Mouse (Mus musculus) embryonic facial prominence, embryonic 13.5 days (tissue): Measurements from ENCODE around the gene Fgfr2. TPM values are rescaled to one million over a fixed set of nuclear protein-coding genes. Genes with fewer than 3 reads are reported as not detected.

Experiments
- ATAC-seq: fragments of 200-750 bp; cut with Nextera tagmentation; 2 replicates; pipeline ENCODE4 v1.8.0; 2017; ENCODE audit warnings: low read depth; ENCODE audit not compliant: insufficient number of reproducible peaks, insufficient read depth, low FRiP score, low TSS enrichment
- H3K27ac ChIP-seq: fragments of 300-500 bp; sonication (generic); 2 replicates; pipeline ENCODE4 v1.5.1; 2015; ENCODE audit warnings: moderate library complexity, mild to moderate bottlenecking, inconsistent platforms
- H3K27me3 ChIP-seq: fragments of 300-500 bp; sonication (generic); 2 replicates; pipeline ENCODE4 v1.6.1; 2015; ENCODE audit warnings: mild to moderate bottlenecking, inconsistent platforms
- H3K36me3 ChIP-seq: fragments of 300-500 bp; sonication (generic); 2 replicates; pipeline ENCODE4 v1.6.1; 2015; ENCODE audit warnings: mild to moderate bottlenecking, inconsistent platforms
- H3K4me1 ChIP-seq: fragments of 300-500 bp; sonication (generic); 2 replicates; pipeline ENCODE4 v1.6.1; 2015; ENCODE audit warnings: inconsistent platforms
- H3K4me2 ChIP-seq: fragments of 300-500 bp; sonication (generic); 2 replicates; pipeline ENCODE4 v1.6.1; 2015; ENCODE audit warnings: moderate library complexity, mild to moderate bottlenecking, inconsistent platforms
- H3K4me3 ChIP-seq: fragments of 300-500 bp; sonication (generic); 2 replicates; pipeline ENCODE4 v1.5.1; 2015; ENCODE audit warnings: mild to moderate bottlenecking, inconsistent platforms
- H3K9ac ChIP-seq: fragments of 300-500 bp; sonication (generic); 2 replicates; pipeline ENCODE4 v1.6.1; 2015; ENCODE audit warnings: mild to moderate bottlenecking, inconsistent platforms
- H3K9me3 ChIP-seq: fragments of 300-500 bp; sonication (generic); 2 replicates; pipeline ENCODE4 v1.6.1; 2016; ENCODE audit warnings: inconsistent platforms
- WGBS: fragments of 180-500 bp; shearing (Covaris S2); methylation state at CpG from one replicate; pipeline ENCODE4 v1.1.7; 2015; ENCODE audit warnings: mixed read lengths; 5-methylcytosine and 5-hydroxymethylcytosine counted together
- polyA plus RNA-seq: library from polyadenylated mRNA; unstranded; fragments of >200 nt; fragmentation: Nextera tagmentation; extraction: Ambion mirVana; gene quantifications from 2 replicates; pipeline ENCODE4 v1.2.1, GENCODE M21; 2015

Fgfr2 gene
- polyA plus RNA-seq, 1 experiment from 2014 or later: 174 TPM

DNA sequence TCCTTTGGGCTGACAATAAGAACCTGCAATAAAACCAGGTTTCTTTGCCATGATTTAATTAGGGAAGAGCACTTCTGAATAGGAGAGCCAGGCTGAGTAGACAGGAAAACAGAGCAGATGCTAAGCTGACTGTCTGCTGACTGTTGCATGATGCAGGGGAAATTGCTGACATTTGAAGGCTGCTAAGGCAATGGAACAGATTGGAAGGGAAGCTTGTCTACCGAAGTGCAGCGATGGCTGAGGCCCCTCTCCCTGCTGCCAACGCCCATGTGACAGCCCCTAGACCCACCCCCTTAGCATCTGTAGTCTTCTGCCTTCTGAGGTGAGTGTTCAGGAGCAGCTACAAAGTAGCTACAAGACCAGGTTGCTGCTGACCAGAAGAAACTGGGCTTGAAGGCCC, 2397.0 kb downstream of the Fgfr2 start:
- Histone ChIP-seq H3K4me3 (no peak overlapping the region), H3K9me3 (no peaks in the 10 kb centered on the region), H3K4me1 (peaks cover 13% of the 10 kb centered on the region), H3K9ac (no peak overlapping the region), H3K27ac (no peak overlapping the region), H3K27me3 (no peaks in the 10 kb centered on the region), H3K4me2 (no peak overlapping the region), H3K36me3 (peaks cover 67% of the 10 kb centered on the region)
- ATAC-seq: no peak
- WGBS: 88% methylated on average over 3 of the region's 3 CpGs

DNA sequence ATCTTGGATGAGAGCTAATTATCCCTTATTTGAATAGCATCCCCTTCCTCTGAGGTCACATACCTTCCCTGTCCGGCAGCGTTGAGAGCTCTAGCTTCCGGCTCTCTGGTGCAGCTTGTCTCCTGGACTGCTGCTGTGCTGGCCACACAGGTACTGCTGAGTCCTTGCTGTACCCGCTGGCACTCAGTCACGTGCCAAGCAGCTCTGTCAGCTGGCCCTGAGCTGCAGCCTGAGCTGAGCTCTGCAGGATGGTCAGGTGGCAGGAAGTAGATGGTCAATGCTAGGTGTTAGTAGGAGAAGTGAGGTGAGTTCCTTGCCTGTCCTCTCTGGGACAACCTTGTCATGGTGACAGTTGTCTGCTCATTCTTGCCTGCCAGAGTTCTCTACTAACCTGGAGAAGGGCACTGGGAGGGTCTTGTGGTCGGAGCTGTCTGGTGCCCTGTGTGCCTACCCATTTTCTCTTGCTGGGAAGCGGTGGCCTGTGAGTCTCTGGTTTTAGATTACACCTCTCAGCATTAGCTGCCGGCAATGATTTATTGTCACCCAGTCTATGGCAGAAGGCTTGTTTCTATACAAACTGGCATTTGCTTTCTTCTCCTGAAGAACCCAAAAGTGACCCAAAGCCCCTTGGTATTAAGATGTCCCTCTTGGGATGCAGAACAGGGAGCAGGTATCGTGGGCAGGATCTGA, 2402.4 kb downstream of the Fgfr2 start:
- no peak for ATAC-seq
- H3K27me3 ChIP-seq: no peaks in the 10 kb centered on the region
- no peak overlapping the region for H3K9ac ChIP-seq
- WGBS: 59% methylated on average over 9 of the region's 9 CpGs
- H3K27ac ChIP-seq: peak overlapping the region; percentile 73; the same call in 1 of the 2 replicates
- H3K4me2 ChIP-seq: no peak overlapping the region
- peaks cover 18% of the 10 kb centered on the region for H3K4me1 ChIP-seq
- H3K4me3 ChIP-seq: no peak overlapping the region
- no peaks in the 10 kb centered on the region for H3K9me3 ChIP-seq
- peaks cover 55% of the 10 kb centered on the region for H3K36me3 ChIP-seq

DNA sequence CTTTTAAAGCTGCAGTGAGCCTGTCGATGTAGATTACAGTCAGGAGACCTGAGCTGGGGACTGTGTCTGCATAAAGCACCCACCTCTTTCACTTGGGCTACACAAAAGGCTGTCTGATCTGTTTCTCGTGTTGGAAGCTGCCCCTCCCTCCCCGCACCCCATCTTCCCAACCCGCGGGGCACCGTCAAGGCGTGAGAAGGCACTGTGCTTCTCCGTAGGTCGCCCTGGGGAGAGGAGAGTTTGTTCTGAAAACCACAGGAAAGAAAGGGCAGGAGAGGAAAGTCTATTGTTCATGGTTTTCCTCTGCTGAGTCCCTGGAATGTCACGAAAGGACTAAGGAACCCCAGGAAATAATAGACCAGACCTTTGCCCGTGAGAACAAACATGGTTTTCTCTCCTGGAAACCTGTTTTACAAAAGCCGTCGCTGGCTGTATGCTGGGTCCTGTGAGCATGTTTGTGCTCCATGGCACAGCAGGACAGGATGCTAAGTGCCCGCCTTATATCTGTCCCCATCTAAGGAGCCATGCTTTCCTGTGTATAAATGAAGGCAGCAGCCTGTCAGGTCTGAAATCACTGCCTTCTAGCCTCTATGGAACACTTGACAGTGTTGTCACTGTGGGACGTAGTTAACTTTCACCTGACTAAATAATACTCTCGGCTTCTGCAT, 2403.1 kb downstream of the Fgfr2 start:
- WGBS: 24% methylated on average over 16 of the region's 16 CpGs
- no peak for ATAC-seq
- no peak overlapping the region for H3K4me3 ChIP-seq

DNA sequence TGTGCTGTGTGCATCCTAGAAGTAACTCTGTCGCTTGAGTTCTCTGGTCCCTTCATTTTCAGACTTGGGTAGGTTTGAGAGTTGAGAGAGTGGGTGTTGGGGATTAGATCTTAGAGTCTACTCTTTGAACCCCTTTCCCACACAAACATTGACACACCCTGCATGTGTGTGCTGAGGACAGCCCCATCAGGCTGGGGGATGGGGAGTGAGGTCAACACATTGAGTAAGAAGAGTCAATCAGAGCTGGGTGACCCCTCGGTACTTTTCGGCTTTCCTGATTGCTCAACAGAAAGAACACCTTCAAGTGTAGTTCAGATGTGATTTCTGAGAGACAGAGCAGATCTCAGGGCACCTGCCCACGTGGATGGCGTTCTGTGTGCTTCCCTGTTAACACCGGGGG, 2406.2 kb downstream of the Fgfr2 start:
- peaks cover 18% of the 10 kb centered on the region for H3K4me1 ChIP-seq
- no peak for ATAC-seq
- H3K9me3 ChIP-seq: no peaks in the 10 kb centered on the region
- H3K27ac ChIP-seq: no peak overlapping the region
- 91% methylated on average over 6 of the region's 6 CpGs for WGBS
- H3K4me3 ChIP-seq: no peak overlapping the region
- H3K9ac ChIP-seq: no peak overlapping the region
- peaks cover 34% of the 10 kb centered on the region for H3K36me3 ChIP-seq
- no peak overlapping the region for H3K4me2 ChIP-seq
- no peaks in the 10 kb centered on the region for H3K27me3 ChIP-seq

More for the DNA sequence above, 2403.1 kb downstream of the Fgfr2 start:
- Histone ChIP-seq H3K27ac (peak overlapping the region; percentile 73), H3K27me3 (no peaks in the 10 kb centered on the region), H3K36me3 (peaks cover 48% of the 10 kb centered on the region), H3K4me1 (peaks cover 18% of the 10 kb centered on the region), H3K4me2 (0 out of 2 replicates have a peak overlapping the region, but pooled peaks have one; percentile 7), H3K9ac (peak overlapping the region; percentile 27), H3K9me3 (no peaks in the 10 kb centered on the region)

DNA sequence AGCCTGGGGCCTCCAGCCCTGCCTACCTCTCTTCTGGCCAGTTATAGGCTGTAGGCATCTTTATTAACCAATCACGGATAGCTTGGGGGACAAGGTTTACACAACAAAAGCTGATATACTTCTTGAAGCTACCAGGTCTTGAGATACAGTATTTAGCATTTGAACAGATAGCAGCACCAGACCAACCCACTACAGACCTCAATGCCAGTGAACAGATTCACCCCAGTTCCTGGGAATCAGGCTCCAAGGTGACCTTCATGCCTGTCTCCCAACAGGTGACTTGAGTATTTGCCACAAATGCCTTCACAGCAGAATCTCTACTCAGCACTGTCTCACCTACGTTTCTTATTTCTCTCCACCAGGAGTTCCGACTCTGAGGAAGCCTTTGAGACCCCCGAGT, 2406.8 kb downstream of the Fgfr2 start:
- ATAC-seq: no peak
- H3K27ac ChIP-seq: no peak overlapping the region
- peaks cover 28% of the 10 kb centered on the region for H3K36me3 ChIP-seq
- no peak overlapping the region for H3K9ac ChIP-seq
- no peak overlapping the region for H3K4me2 ChIP-seq
- 96% methylated on average over 4 of the region's 4 CpGs for WGBS
- no peak overlapping the region for H3K4me3 ChIP-seq
- H3K27me3 ChIP-seq: no peaks in the 10 kb centered on the region
- no peaks in the 10 kb centered on the region for H3K9me3 ChIP-seq
- H3K4me1 ChIP-seq: peaks cover 18% of the 10 kb centered on the region

DNA sequence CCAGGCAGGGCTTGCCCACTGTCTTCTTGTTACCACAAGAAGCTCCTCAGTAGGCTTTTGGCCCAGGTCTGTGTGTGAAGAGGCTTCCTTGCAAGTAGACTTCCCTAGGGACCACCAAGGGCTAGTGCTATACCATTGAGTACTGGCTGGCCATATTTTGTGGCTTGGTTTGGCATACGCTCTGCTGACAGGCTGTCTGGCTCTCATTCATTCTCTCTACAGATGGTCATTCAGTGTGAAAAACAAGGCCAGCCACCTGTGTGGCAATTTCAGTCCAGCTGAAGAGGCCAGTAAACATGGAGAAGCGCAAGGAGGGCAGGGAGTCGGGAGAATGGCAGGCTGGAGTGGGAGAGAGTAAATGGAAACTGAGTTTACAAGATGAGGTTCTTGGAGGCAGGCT, 2407.7 kb downstream of the Fgfr2 start:
- peaks cover 15% of the 10 kb centered on the region for H3K4me1 ChIP-seq
- no peak overlapping the region for H3K4me2 ChIP-seq
- H3K9ac ChIP-seq: no peak overlapping the region
- 96% methylated on average over 3 of the region's 3 CpGs for WGBS
- peaks cover 28% of the 10 kb centered on the region for H3K36me3 ChIP-seq
- no peak overlapping the region for H3K27ac ChIP-seq
- H3K9me3 ChIP-seq: no peaks in the 10 kb centered on the region
- no peaks in the 10 kb centered on the region for H3K27me3 ChIP-seq
- ATAC-seq: no peak
- no peak overlapping the region for H3K4me3 ChIP-seq

DNA sequence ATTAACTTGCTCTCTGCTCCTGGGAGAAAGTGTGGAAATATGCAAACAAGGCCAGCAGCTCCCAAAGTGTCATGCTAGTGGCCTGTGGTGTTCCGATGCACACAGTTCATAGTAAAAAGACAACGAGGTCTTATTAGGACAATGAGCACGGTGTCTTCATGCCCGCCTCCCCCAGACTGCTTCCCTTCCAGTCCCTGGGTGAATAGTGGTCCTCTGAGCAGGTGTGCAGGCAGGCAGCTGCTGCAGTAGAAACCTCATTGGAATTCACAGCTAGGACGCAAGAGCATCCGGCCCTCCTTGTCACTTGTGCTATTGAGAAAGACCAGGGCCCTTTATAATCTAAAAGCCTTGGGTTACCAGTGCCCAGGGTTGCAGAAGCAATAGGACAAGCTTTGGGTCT, 2409.8 kb downstream of the Fgfr2 start:
- no peak overlapping the region for H3K4me2 ChIP-seq
- no peak overlapping the region for H3K27ac ChIP-seq
- ATAC-seq: no peak
- no peak overlapping the region for H3K9ac ChIP-seq
- peaks cover 22% of the 10 kb centered on the region for H3K36me3 ChIP-seq
- H3K4me1 ChIP-seq: peaks cover 19% of the 10 kb centered on the region
- no peak overlapping the region for H3K4me3 ChIP-seq
- H3K9me3 ChIP-seq: no peaks in the 10 kb centered on the region
- H3K27me3 ChIP-seq: no peaks in the 10 kb centered on the region
- WGBS: 79% methylated on average over 6 of the region's 6 CpGs

DNA sequence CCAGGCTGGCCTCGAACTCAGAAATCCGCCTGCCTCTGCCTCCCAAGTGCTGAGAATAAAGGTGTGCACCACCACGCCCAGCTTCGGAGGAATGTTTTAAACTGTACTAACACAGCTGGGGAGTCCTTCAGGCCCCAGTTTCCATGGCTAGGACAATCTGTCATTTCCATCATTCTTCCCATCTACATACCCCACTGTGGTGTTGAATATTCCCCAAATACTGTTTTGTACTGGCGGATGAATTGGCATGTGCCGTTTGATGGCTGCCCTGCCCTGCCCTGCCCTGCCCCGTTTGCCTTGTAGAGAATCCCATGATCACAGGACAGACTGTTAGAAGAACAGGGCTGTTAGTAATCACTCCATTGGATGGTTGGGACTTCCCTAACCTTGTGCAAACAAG, 2411.3 kb downstream of the Fgfr2 start:
- Histone ChIP-seq H3K4me1 (peaks cover 24% of the 10 kb centered on the region), H3K9ac (no peak overlapping the region), H3K27me3 (no peaks in the 10 kb centered on the region), H3K9me3 (no peaks in the 10 kb centered on the region), H3K36me3 (peaks cover 7% of the 10 kb centered on the region), H3K4me2 (no peak overlapping the region), H3K4me3 (no peak overlapping the region), H3K27ac (no peak overlapping the region)
- ATAC-seq: no peak
- WGBS: 90% methylated on average over 7 of the region's 7 CpGs

DNA sequence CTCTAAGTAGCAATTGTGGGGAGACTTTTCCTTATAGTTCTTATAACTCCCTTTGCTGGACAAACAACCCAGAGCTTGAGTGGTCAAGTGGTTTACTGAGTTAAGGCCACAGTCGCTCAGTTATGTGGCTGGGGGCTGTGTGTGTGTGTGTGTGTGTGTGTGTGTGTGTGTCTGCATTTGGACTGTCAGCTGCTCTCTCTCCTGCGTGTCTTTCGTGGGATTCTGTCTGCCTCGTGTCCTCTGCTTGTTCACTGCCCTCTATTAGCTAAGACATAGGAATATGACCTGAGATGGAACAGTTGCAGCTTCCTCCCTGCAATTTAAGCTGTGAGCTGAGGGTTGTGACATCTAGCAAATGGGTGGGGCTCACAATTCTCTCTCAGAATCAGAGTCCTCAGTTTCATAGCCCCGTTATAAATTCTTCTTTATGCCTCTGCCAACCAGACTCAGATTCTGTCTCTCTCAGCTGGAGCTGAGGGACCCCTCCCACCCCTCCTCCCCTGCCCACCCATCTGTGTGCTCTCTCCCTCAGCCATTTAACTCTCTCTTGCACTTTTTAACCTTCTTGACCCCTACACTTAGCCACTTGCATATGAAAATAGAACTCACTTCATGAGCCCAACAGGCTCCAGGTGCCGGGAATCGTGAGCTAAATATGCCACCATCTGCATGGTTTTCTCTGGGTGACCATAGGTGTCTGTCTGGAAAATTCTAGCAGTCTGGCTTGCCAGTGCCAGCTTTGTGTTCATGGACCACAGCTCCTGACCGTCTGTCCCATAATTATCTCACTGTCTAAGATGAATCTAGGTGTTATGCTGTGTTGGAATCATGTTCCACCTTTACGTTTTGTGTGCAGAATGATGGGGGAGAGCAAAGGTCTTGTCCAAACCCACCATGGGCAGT, 2413.5 kb downstream of the Fgfr2 start:
- H3K27me3 ChIP-seq: no peaks in the 10 kb centered on the region
- H3K9me3 ChIP-seq: no peaks in the 10 kb centered on the region
- H3K9ac ChIP-seq: no peak overlapping the region
- ATAC-seq: no peak
- H3K4me2 ChIP-seq: no peak overlapping the region
- H3K4me3 ChIP-seq: no peak overlapping the region
- peak overlapping the region; percentile 33; the same call in 1 of the 2 replicates for H3K27ac ChIP-seq
- no peaks in the 10 kb centered on the region for H3K36me3 ChIP-seq
- 61% methylated on average over 9 of the region's 9 CpGs for WGBS
- H3K4me1 ChIP-seq: peaks cover 24% of the 10 kb centered on the region

DNA sequence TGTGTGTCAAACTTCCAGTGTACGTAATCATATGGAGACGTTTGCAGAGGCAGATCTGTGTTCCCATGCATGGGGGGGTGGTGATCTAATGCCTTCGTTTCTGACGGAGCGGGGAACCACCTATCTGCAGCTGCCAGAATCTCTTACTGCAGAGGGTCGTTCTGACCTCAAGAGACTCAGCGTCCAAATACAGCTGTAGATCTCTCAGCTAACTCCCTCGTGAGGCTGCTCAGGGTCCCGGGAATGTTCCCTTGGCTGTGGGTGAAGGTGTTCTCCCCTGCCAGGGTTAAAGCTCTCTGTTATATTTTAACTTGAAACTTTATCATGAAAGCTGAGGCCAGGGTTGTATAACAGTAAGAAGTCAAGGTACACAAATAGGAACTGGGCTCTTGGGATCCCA, 2414.2 kb downstream of the Fgfr2 start:
- Histone ChIP-seq H3K27ac (peak overlapping the region; percentile 33), H3K27me3 (no peaks in the 10 kb centered on the region), H3K9me3 (no peaks in the 10 kb centered on the region), H3K9ac (no peak overlapping the region), H3K4me1 (peaks cover 24% of the 10 kb centered on the region), H3K4me2 (no peak overlapping the region), H3K4me3 (no peak overlapping the region), H3K36me3 (no peaks in the 10 kb centered on the region)
- WGBS: 53% methylated on average over 9 of the region's 9 CpGs
- ATAC-seq: no peak

DNA sequence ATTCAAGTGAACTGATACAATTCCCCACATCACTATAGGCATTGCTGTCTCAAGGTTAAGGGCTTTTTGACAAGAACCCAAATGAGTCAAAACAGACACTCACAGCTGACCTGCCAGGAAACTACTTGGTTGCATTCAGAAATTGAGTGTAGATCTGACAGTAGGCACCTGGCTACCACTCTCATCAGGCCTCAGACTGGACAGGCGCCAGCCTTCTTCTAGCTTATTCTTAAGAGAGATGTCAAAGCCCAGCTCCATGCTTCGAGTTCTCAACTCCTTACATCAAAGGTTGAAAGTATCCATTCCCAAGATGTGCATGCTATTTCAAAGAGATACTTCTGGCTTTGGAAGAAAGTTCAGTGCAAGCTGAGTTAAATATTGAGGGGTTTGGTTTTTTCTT, 2417.9 kb downstream of the Fgfr2 start:
- Histone ChIP-seq H3K9me3 (no peaks in the 10 kb centered on the region), H3K36me3 (peaks cover 9% of the 10 kb centered on the region), H3K27ac (no peak overlapping the region), H3K4me3 (no peak overlapping the region), H3K27me3 (no peaks in the 10 kb centered on the region), H3K4me2 (no peak overlapping the region), H3K4me1 (peaks cover 34% of the 10 kb centered on the region), H3K9ac (no peak overlapping the region)
- no peak for ATAC-seq
- WGBS: 84% methylated on average over 2 of the region's 2 CpGs
